Mouse (Mus musculus): ENCODE results near the gene Eif4g3. TPM values are rescaled to one million over a fixed set of nuclear protein-coding genes. Genes with fewer than 3 reads are reported as not detected.
A peak's percentile ranks its signal among the peaks of the same experiment; 100 is the strongest.

Eif4g3 gene
- polyA plus RNA-seq, 1 experiment from 2014 or later = 25.1 TPM

- H3K27ac ChIP-seq = no peak overlapping the region
- no peaks in the 10 kb centered on the region for H3K4me1 ChIP-seq (replicated peaks)
- no peak for ATAC-seq
- H3K4me3 ChIP-seq (replicated peaks) = no peak overlapping the region
- H3K9me3 ChIP-seq = no peaks in the 10 kb centered on the region
- no peaks in the 10 kb centered on the region for H3K27me3 ChIP-seq (replicated peaks)
- H3K36me3 ChIP-seq = peaks cover 23% of the 10 kb centered on the region
- 93% methylated on average over 2 of the region's 2 CpGs for WGBS
- no peak overlapping the region for H3K9ac ChIP-seq
- no peak overlapping the region for H3K4me2 ChIP-seq (replicated peaks)
Observed at GRCm38 (mm10) chr4:138164860-138165259, 172.0 kb downstream of the Eif4g3 start.

GRCm38 (mm10) chr4:138166519-138166918 is 173.7 kb downstream of the Eif4g3 start:
- Histone ChIP-seq H3K9ac (no peak overlapping the region), H3K27me3 (replicated peaks) (no peaks in the 10 kb centered on the region), H3K4me2 (replicated peaks) (no peak overlapping the region), H3K27ac (no peak overlapping the region), H3K4me1 (replicated peaks) (no peaks in the 10 kb centered on the region), H3K9me3 (no peaks in the 10 kb centered on the region), H3K4me3 (replicated peaks) (no peak overlapping the region), H3K36me3 (peaks cover 24% of the 10 kb centered on the region)
- 90% methylated on average over 10 of the region's 10 CpGs for WGBS
- no peak for ATAC-seq

GRCm38 (mm10) chr4:138168162-138168561 is 175.3 kb downstream of the Eif4g3 start:
- Histone ChIP-seq H3K9ac (no peak overlapping the region), H3K4me3 (replicated peaks) (no peak overlapping the region), H3K9me3 (no peaks in the 10 kb centered on the region), H3K27me3 (replicated peaks) (no peaks in the 10 kb centered on the region), H3K4me1 (replicated peaks) (no peaks in the 10 kb centered on the region), H3K27ac (no peak overlapping the region), H3K36me3 (peaks cover 32% of the 10 kb centered on the region), H3K4me2 (replicated peaks) (no peak overlapping the region)
- WGBS = 77% methylated on average over 3 of the region's 3 CpGs
- ATAC-seq = no peak

- H3K9me3 ChIP-seq = no peaks in the 10 kb centered on the region
- no peak overlapping the region for H3K4me2 ChIP-seq (replicated peaks)
- no peak overlapping the region for H3K4me3 ChIP-seq (replicated peaks)
- WGBS = 86% methylated on average over 4 of the region's 4 CpGs
- H3K27me3 ChIP-seq (replicated peaks) = no peaks in the 10 kb centered on the region
- no peak for ATAC-seq
- H3K4me1 ChIP-seq (replicated peaks) = no peaks in the 10 kb centered on the region
- no peak overlapping the region for H3K27ac ChIP-seq
- H3K36me3 ChIP-seq = peaks cover 29% of the 10 kb centered on the region
- H3K9ac ChIP-seq = no peak overlapping the region
Observed at GRCm38 (mm10) chr4:138169420-138169819, 176.6 kb downstream of the Eif4g3 start.

GRCm38 (mm10) chr4:138172686-138173085 is 179.9 kb downstream of the Eif4g3 start:
- Histone ChIP-seq H3K4me3 (replicated peaks) (no peak overlapping the region), H3K4me1 (replicated peaks) (no peaks in the 10 kb centered on the region), H3K9ac (no peak overlapping the region), H3K27ac (no peak overlapping the region), H3K36me3 (peaks cover 33% of the 10 kb centered on the region), H3K9me3 (no peaks in the 10 kb centered on the region), H3K4me2 (replicated peaks) (no peak overlapping the region), H3K27me3 (replicated peaks) (no peaks in the 10 kb centered on the region)
- WGBS = 85% methylated on average over 4 of the region's 4 CpGs
- no peak for ATAC-seq

- H3K4me1 ChIP-seq (replicated peaks) = no peaks in the 10 kb centered on the region
- WGBS = 95% methylated on average over 5 of the region's 5 CpGs
- no peak overlapping the region for H3K9ac ChIP-seq
- H3K27ac ChIP-seq = no peak overlapping the region
- H3K4me3 ChIP-seq (replicated peaks) = no peak overlapping the region
- no peaks in the 10 kb centered on the region for H3K9me3 ChIP-seq
- peaks cover 60% of the 10 kb centered on the region for H3K36me3 ChIP-seq
- ATAC-seq = no peak
- no peak overlapping the region for H3K4me2 ChIP-seq (replicated peaks)
- H3K27me3 ChIP-seq (replicated peaks) = no peaks in the 10 kb centered on the region
Observed at GRCm38 (mm10) chr4:138179391-138179790, 186.6 kb downstream of the Eif4g3 start.

- Histone ChIP-seq H3K4me1 (replicated peaks) (no peaks in the 10 kb centered on the region), H3K36me3 (peaks cover 56% of the 10 kb centered on the region), H3K27ac (no peak overlapping the region), H3K4me2 (replicated peaks) (no peak overlapping the region), H3K4me3 (replicated peaks) (no peak overlapping the region), H3K9me3 (no peaks in the 10 kb centered on the region), H3K27me3 (replicated peaks) (no peaks in the 10 kb centered on the region), H3K9ac (no peak overlapping the region)
- 94% methylated on average over 4 of the region's 4 CpGs for WGBS
- no peak for ATAC-seq
Observed at GRCm38 (mm10) chr4:138180719-138181118, 187.9 kb downstream of the Eif4g3 start.

- H3K27me3 ChIP-seq (replicated peaks) = no peaks in the 10 kb centered on the region
- 80% methylated on average over 5 of the region's 5 CpGs for WGBS
- no peak overlapping the region for H3K4me2 ChIP-seq (replicated peaks)
- no peaks in the 10 kb centered on the region for H3K4me1 ChIP-seq (replicated peaks)
- peaks cover 38% of the 10 kb centered on the region for H3K36me3 ChIP-seq
- H3K4me3 ChIP-seq (replicated peaks) = no peak overlapping the region
- no peak overlapping the region for H3K9ac ChIP-seq
- H3K9me3 ChIP-seq = no peaks in the 10 kb centered on the region
- ATAC-seq = 0 out of 2 replicates have a peak, but pooled peaks have one; percentile 28
- no peak overlapping the region for H3K27ac ChIP-seq
Observed at GRCm38 (mm10) chr4:138184056-138184455, 191.2 kb downstream of the Eif4g3 start.

GRCm38 (mm10) chr4:138184573-138184981 is 191.8 kb downstream of the Eif4g3 start:
- Histone ChIP-seq H3K4me3 (replicated peaks) (no peak overlapping the region), H3K9ac (no peak overlapping the region), H3K4me1 (replicated peaks) (no peaks in the 10 kb centered on the region), H3K9me3 (no peaks in the 10 kb centered on the region), H3K27me3 (replicated peaks) (no peaks in the 10 kb centered on the region), H3K27ac (no peak overlapping the region), H3K36me3 (peaks cover 37% of the 10 kb centered on the region), H3K4me2 (replicated peaks) (no peak overlapping the region)
- ATAC-seq = peak; percentile 71; the same call in 1 of the 2 replicates
- WGBS = 68% methylated on average over 5 of the region's 5 CpGs

- Histone ChIP-seq H3K4me2 (replicated peaks) (no peak overlapping the region), H3K27me3 (replicated peaks) (no peaks in the 10 kb centered on the region), H3K9ac (no peak overlapping the region), H3K27ac (no peak overlapping the region), H3K36me3 (peaks cover 35% of the 10 kb centered on the region), H3K4me3 (replicated peaks) (no peak overlapping the region), H3K9me3 (no peaks in the 10 kb centered on the region), H3K4me1 (replicated peaks) (no peaks in the 10 kb centered on the region)
- 89% methylated on average over 7 of the region's 7 CpGs for WGBS
- ATAC-seq = no peak
Observed at GRCm38 (mm10) chr4:138185961-138186360, 193.1 kb downstream of the Eif4g3 start.

- Histone ChIP-seq H3K27ac (no peak overlapping the region), H3K4me1 (replicated peaks) (no peaks in the 10 kb centered on the region), H3K36me3 (peaks cover 33% of the 10 kb centered on the region), H3K9me3 (no peaks in the 10 kb centered on the region), H3K9ac (no peak overlapping the region), H3K4me2 (replicated peaks) (no peak overlapping the region), H3K4me3 (replicated peaks) (no peak overlapping the region), H3K27me3 (replicated peaks) (no peaks in the 10 kb centered on the region)
- ATAC-seq = no peak
- WGBS = 81% methylated on average over 7 of the region's 7 CpGs
Observed at GRCm38 (mm10) chr4:138187995-138188394, 195.2 kb downstream of the Eif4g3 start.

- H3K36me3 ChIP-seq = peaks cover 41% of the 10 kb centered on the region
Observed at GRCm38 (mm10) chr4:138192561-138192960, 199.7 kb downstream of the Eif4g3 start.

GRCm38 (mm10) chr4:138200769-138201168 is 207.9 kb downstream of the Eif4g3 start:
- Histone ChIP-seq H3K4me2 (replicated peaks) (no peak overlapping the region), H3K4me1 (replicated peaks) (no peaks in the 10 kb centered on the region), H3K27me3 (replicated peaks) (no peaks in the 10 kb centered on the region), H3K4me3 (replicated peaks) (no peak overlapping the region), H3K9me3 (no peaks in the 10 kb centered on the region), H3K9ac (no peak overlapping the region), H3K27ac (no peak overlapping the region), H3K36me3 (peaks cover 55% of the 10 kb centered on the region)
- 83% methylated on average over 3 of the region's 3 CpGs for WGBS
- no peak for ATAC-seq

More at GRCm38 (mm10) chr4:138192561-138192960, 199.7 kb downstream of the Eif4g3 start:
- WGBS = 85% methylated on average over 5 of the region's 5 CpGs
- no peak overlapping the region for H3K9ac ChIP-seq
- H3K4me2 ChIP-seq (replicated peaks) = no peak overlapping the region
- H3K4me3 ChIP-seq (replicated peaks) = no peak overlapping the region
- no peaks in the 10 kb centered on the region for H3K4me1 ChIP-seq (replicated peaks)
- ATAC-seq = no peak
- no peak overlapping the region for H3K27ac ChIP-seq
- H3K9me3 ChIP-seq = no peaks in the 10 kb centered on the region
- no peaks in the 10 kb centered on the region for H3K27me3 ChIP-seq (replicated peaks)
